Mouse (Mus musculus): Measurements from ENCODE around the gene Tpbgl. TPM values are rescaled to one million over a fixed set of nuclear protein-coding genes. Genes with fewer than 3 reads are reported as not detected.

Gene Tpbgl
- polyA plus RNA-seq (2017; shearing (Covaris generic)), result 0.47 TPM

DNA sequence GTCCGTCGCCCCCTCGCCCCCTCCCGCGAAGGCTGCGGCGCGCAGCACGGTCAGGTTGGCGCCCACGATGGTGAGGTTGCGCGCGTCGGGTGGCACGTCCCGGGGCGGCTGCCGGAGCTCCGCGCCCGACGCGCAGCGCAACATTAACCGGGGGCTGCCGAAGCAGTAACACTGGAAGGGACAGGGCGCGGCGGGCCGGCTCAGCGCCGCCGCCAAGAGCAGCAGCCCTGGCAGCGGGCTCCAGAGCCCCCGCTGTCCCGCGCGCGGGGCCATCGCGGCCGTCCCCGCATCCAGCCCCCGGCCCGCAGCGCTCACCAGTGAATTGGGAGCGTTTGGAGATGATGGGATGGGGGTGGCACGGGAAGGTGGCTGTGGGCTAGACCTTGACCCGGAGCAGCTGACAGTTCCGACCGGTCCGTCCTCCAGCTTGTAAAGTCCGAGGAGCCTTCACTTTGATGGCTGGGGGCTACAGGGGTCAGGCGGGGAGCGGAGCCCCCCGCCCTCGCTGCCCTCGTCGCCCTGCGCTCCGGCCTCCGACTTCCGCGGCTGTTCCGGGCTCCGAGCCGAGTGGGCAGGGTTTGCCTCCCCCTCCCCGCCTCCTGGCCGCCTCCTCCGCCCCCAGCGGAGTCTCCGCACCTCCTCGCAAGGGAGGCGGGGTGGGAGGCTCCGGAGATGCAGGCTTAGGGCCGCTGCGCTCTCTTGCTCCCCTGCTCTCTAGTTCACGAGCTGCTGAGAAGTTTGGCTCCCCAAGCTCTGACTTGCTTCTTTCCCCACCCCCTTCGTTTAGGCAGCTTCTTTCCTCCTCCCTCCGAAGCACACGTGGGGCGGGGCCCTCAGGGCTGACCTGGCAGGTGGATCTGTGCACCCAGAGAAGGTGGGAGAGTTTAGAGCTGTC lies at the start of gene Tpbgl:
Tpbgl (minus strand) TSS at position 728 of the 895 bp plus-strand sequence.

Other genes with a start within 250 kb of the Tpbgl start
- 5.7 TPM for gene Gdpd5, start 245.7 kb downstream of the Tpbgl start, polyA plus RNA-seq (2017; shearing (Covaris generic))
- 0.98 TPM for gene Klhl35, start 161.1 kb downstream of the Tpbgl start, polyA plus RNA-seq (2017; shearing (Covaris generic))
- gene Rps3, start 143.4 kb downstream of the Tpbgl start, polyA plus RNA-seq (2017; shearing (Covaris generic)), result 1,928 TPM
- 15.9 TPM for gene Arrb1, start 91.6 kb downstream of the Tpbgl start, polyA plus RNA-seq (2017; shearing (Covaris generic))
- gene Slco2b1, start 84.2 kb upstream of the Tpbgl start, polyA plus RNA-seq (2017; shearing (Covaris generic)), result not detected
- not detected for gene Olfr520, start 103.2 kb upstream of the Tpbgl start, polyA plus RNA-seq (2017; shearing (Covaris generic))
- gene Olfr521, start 136.4 kb upstream of the Tpbgl start, polyA plus RNA-seq (2017; shearing (Covaris generic)), result not detected
- 2.4 TPM for gene Neu3, start 201.3 kb upstream of the Tpbgl start, polyA plus RNA-seq (2017; shearing (Covaris generic))
- not detected for gene Xrra1, start 232.0 kb upstream of the Tpbgl start, polyA plus RNA-seq (2017; shearing (Covaris generic))
- 246 TPM for gene Spcs2, start 236.4 kb upstream of the Tpbgl start, polyA plus RNA-seq (2017; shearing (Covaris generic))

Data from naive thymus-derived CD4-positive, alpha-beta T cell, adult 5 months (primary cell).